Mouse (Mus musculus) cortical plate, adult 2 months (tissue): ENCODE data around the gene Pygo2.

Source experiments
- CTCF ChIP-seq: fragments of 200-500 bp; IDR thresholded peaks from 2 replicates; pipeline ENCODE4 v1.5.1; 2011; ENCODE audit warnings: mild to moderate bottlenecking, control low read depth, low read length; ENCODE audit not compliant: insufficient read depth; ENCODE audit errors: extremely low read depth
- POLR2A ChIP-seq: fragments of 200-500 bp; IDR thresholded peaks from 2 replicates; pipeline ENCODE4 v1.6.1; 2011; ENCODE audit warnings: mild to moderate bottlenecking, low read length, control low read depth; ENCODE audit not compliant: insufficient read depth; ENCODE audit errors: extremely low read depth

DNA sequence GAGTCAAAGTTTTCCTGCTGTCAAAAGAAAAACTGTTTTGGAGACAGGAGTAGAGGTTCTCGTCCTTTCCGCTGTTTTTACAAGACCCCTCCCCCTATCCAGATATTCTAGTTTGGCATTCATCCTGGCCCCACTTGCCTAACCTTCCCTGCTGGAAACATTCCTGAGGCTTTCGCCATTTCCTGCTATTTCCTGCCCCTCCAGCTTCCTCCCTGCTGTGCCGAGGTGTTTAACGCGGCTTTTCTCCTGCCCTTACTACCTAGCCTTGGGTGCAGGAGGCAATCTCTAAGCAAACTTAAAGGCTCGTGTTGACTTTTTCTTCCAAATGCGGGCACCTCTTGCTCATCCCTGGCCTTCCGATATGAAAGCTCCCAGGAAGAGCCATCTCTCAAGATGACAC lies 10.4 kb upstream of the Pygo2 start:
- TF ChIP-seq CTCF (no peak), POLR2A (no peak)
